Mouse (Mus musculus) lung, adult 2 months (tissue): ENCODE data around the gene Ncor2. TPM values are rescaled to one million over a fixed set of nuclear protein-coding genes. Genes with fewer than 3 reads are reported as not detected.

ENCODE experiments used
- DNase-seq: peaks from one replicate; pipeline ENCODE4 v3.0.0; 2022
- H3K4me1 ChIP-seq: fragments of 200-500 bp; 2 replicates; pipeline ENCODE4 v1.6.1; 2011; ENCODE audit warnings: low read length; ENCODE audit not compliant: control insufficient read depth, insufficient read depth
- H3K4me3 ChIP-seq: fragments of 200-500 bp; replicated peaks from 2 replicates; pipeline ENCODE3; 2011; ENCODE audit warnings: low read depth, mild to moderate bottlenecking, control low read depth, low read length; ENCODE audit errors: extremely low read depth
- CTCF ChIP-seq: fragments of 200-500 bp; IDR thresholded peaks from 2 replicates; pipeline ENCODE4 v1.5.1; 2011; ENCODE audit warnings: mild to moderate bottlenecking, low read length, control low read depth; ENCODE audit not compliant: insufficient read depth
- POLR2A ChIP-seq: fragments of 200-500 bp; IDR thresholded peaks from 2 replicates; pipeline ENCODE4 v1.6.1; 2011; ENCODE audit warnings: low read depth, mild to moderate bottlenecking, control low read depth, low read length, borderline replicate concordance; ENCODE audit errors: extremely low read depth
- WGBS: fragments of 180-500 bp; shearing (Covaris S2); methylation state at CpG from one replicate; pipeline ENCODE4 v1.1.7; 2018; 5-methylcytosine and 5-hydroxymethylcytosine counted together
- polyA plus RNA-seq: library from polyadenylated mRNA; depleted of rRNA; stranded (reverse); fragments of >200 nt; gene quantifications from 2 replicates; pipeline ENCODE4 v1.2.3, GENCODE M21; 2012

The Ncor2 gene
- polyA plus RNA-seq, 1 experiment = 78.9 TPM

DNA sequence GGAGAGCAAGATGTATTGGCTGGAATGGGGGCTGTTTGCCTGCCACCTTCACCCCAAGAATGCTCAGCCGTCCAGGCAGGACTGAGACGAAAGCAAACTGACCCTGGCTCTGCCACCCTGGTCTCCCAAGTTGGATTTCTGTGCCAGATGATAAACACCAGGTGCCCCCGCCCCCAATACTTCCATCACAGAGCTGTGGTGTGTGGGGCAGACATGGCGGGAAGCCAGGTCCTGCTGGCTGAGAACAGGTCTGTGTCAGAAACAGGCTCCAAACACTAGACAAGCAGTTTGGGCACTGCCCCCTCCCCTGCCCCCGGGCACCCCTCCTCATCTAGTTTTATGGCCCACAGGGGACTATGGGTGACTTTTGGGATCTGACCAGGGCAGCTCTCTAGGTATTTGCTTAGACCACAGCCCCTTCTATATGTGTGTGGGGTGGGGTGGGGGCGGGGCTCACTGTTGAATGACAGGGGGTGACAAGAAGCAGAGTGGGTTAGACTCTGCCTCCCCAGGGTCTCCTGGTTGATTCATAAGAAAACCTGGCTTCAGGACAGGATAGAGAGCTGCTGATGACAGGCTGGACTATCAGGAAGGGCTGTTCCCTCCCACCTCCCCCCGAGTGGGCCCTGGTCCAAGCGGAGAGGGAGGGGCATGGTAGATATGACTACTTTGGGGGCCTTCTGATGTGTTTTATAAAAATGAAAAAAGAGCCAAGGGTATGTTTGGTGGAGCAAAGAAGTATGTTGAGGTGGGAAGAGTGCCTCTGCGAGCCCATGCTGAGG, 173.0 kb downstream of the Ncor2 start:
- H3K4me3 ChIP-seq = no peak overlapping the region
- WGBS = 33% methylated on average over 9 of the region's 9 CpGs
- no peak for TF ChIP-seq CTCF
- no peak for TF ChIP-seq POLR2A
- no peak for DNase-seq
- H3K4me1 ChIP-seq = no peaks in the 10 kb centered on the region

DNA sequence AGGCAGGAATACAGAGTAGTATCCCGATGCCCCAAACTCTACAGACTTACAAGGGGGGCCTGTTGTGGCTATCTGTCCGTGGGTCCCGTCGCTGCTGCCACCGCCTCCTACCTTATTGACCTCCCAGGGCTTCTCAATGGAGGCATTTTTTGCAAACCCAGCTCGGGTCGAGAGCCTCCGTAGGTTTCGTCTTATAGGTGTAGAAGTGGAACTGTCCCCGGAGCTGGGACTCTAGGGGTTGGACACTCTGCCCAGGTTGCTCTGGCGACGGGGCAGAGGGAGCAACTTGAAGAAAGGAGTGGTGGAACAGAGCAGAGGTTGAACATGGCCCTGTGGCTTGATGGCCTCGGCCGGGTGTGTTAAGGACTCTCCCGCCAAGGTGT, 175.2 kb downstream of the Ncor2 start:
- TF ChIP-seq CTCF = no peak
- WGBS = 15% methylated on average over 15 of the region's 15 CpGs
- DNase-seq = no peak
- Histone ChIP-seq H3K4me3 (peak overlapping the region; percentile 0), H3K4me1 (no peaks in the 10 kb centered on the region)

DNA sequence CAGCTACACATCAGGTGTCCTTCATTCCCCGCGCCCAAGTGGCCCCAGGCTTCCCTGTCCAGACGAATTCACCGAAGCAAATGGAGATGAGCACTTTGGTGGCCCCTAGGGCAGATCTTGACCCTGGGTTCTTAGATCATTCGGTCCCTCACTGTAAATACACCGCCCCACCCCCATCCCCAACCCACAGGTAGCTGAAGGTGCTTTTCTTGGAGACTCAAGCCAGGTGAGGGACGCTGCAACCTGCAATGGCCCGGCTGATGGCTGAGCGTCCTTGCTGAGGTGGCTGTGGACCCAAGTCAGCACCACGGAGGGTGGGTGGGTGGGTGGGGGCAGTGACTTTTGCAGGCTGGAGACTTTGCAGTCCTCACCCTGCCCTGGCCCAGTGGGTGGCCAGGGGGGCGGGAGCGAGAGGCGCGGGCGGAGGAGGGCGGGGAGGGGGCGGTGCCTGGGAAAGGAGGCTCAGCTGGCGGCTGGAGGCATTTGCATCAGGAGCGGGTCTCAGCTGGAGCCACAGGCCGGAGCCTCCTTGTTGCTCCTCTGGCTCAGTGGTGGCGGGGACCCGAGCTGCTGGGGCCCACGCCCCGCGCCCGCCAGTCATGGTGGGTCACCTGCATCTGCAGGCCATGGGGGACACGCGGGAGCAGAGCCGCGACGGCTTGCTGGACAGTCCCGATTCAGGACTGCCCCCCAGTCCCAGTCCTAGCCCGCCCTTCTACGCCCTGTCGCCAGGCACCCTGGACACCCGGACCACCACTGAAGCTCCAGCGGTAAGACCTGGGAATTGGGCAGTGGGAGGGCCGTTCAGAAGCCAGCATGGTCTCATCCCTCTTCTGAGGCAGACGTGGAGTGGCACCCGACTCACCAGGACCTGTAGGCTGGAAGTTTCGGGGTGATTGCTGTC, 175.8 kb downstream of the Ncor2 start, which contains the start of gene Rflna:
Rflna (plus strand) TSS at position 253 of the 904 bp plus-strand sequence.
- peak within 1 kb of the TSS; percentile 14 for H3K4me3 ChIP-seq
- H3K4me1 ChIP-seq = no peaks in the 10 kb centered on the region
- 8% methylated on average over 41 of the region's 41 CpGs for WGBS
- no peak for TF ChIP-seq CTCF
- TF ChIP-seq POLR2A = peak; percentile 18; the same call in 1 of the 2 replicates
- DNase-seq = no peak

DNA sequence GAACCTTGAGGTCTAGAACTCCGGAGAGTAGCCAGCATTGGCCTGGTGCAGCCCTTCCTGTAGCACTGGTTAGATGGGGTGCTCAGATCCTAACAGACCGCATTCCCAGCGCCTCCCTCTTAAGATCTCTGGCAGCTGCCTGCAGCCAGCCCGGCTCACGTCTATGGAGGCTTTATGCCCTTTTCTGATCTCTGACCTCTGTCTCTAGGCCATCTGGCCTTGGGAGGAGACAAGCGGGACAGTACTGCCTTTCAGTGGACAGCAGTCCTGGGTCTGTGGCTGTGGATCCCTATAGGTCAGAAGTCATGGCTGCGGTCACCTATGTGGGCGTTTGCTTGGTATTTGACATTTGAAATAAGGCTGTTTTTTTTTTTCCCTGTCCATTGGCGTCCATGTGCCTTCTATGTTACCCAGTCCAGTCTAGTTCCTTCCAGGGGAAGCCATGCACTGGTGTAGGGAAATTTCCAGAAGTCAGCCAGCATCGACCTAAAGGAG, 178.2 kb downstream of the Ncor2 start:
- Histone ChIP-seq H3K4me1 (no peaks in the 10 kb centered on the region), H3K4me3 (no peak overlapping the region)
- WGBS = 73% methylated on average over 10 of the region's 10 CpGs
- no peak for DNase-seq
- TF ChIP-seq CTCF = no peak
- TF ChIP-seq POLR2A = no peak

DNA sequence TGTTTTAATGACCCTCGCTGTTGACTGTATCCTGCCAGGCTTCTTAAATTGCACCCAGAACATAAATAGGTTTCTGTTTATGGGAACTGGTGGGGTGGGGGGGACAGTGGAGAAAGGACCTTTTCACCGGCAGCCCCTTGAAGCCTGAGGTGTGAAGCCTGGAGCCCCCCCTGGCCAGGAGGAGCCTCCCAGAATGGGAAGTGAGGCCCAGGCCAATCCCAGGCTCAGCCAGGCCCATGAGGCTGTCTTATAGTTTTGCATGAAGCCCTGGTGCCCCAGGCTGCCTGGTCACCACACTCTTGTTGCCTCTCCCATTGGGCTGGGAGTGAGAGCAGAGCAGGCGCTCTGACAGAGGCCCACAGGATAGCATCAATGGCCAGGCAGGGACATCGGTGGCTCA, 181.1 kb downstream of the Ncor2 start:
- TF ChIP-seq CTCF = no peak
- no peak for TF ChIP-seq POLR2A
- WGBS = 92% methylated on average over 4 of the region's 4 CpGs
- H3K4me3 ChIP-seq = no peak overlapping the region
- DNase-seq = no peak
- H3K4me1 ChIP-seq = no peaks in the 10 kb centered on the region

DNA sequence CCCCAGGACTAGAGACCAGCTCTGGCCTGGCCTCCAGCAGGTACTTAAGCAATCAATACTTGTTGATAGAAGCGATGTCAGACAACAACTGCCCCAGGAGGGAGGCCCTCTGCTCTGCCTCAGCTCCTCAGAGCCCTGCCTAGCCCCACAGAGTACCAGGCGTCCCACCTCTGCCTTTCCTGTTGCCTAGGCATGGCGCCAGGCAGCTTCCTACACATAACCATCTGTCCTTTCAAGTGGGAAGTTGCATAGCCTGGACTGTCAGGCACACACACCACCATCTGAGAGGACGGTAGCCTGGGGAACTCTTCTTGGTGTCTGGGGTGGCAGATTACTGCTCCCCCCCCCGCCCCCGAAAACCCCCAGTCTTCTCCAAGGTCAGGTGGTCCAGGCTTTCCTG, 182.2 kb downstream of the Ncor2 start:
- DNase-seq = no peak
- H3K4me1 ChIP-seq = 0 out of 2 replicates have a peak, but pooled peaks cover 2% of the 10 kb centered on the region
- no peak overlapping the region for H3K4me3 ChIP-seq
- TF ChIP-seq POLR2A (no peak), CTCF (no peak)
- WGBS = 46% methylated on average over 6 of the region's 6 CpGs

DNA sequence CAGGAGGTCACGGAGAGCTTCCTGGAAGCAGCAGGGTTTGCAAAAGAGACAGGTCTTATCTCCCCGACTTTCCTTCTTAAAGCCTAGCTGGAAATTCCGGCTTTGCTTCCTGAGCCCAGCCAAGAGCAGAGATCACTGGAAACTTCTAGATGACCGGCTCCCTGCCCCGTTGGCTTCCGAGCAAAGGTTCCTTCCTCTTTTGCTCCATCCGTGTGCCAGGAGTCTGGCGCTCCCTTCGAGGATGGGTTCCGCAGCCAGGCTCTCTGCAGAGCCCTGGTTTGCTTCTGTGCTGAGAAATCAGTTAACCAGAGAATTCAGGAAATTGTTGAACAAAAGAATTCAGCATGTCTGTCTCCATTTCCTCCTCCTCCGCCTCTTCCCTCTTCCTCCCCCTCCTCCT, 186.1 kb downstream of the Ncor2 start:
- DNase-seq = no peak
- 13% methylated on average over 11 of the region's 11 CpGs for WGBS
- Histone ChIP-seq H3K4me3 (no peak overlapping the region), H3K4me1 (0 out of 2 replicates have a peak, but pooled peaks cover 2% of the 10 kb centered on the region)
- TF ChIP-seq POLR2A (no peak), CTCF (no peak)

DNA sequence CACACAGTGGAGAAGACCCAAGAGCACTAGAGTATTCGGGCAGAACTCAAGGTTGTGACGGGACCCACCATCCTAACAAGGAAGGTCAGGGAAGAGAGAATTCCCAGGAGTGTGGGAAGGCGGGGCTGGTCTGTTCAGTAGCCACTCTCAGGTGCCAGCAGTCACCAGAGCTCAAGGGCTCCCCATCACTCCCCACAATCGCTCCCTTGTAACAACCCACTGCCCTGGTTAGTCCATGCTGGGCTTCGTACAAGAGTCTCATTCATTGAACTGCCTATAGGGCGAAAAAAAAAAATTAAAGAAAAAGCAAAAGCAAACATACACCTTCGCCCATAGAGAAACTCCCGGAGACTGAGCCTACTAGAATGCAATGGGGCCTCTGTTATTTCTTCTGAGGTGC, 186.7 kb downstream of the Ncor2 start:
- 78% methylated on average over 8 of the region's 8 CpGs for WGBS
- H3K4me3 ChIP-seq = no peak overlapping the region
- 0 out of 2 replicates have a peak, but pooled peaks cover 2% of the 10 kb centered on the region for H3K4me1 ChIP-seq
- no peak for DNase-seq
- TF ChIP-seq CTCF = no peak
- no peak for TF ChIP-seq POLR2A

DNA sequence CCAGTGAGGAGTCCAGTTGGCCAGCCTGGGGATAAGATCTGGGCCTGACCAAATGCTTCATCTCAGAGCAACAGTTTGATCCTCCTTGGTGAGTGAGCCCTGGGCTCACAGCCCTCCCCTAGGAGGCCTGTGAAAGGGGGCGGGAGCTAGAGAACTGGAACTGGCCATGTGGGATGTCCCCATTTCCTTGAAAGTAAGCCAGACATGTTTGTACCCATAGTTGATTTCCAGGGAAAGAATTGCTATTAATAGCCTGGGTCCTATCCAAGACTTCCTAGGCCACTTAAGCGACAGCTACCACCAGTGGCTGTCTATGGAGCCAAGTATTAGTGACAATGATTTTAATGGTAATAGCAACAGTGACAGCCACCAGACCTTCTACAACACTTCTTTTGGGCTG, 189.3 kb downstream of the Ncor2 start:
- H3K4me1 ChIP-seq = 0 out of 2 replicates have a peak, but pooled peaks cover 2% of the 10 kb centered on the region
- TF ChIP-seq CTCF = no peak
- no peak for TF ChIP-seq POLR2A
- WGBS = 50% methylated on average over 2 of the region's 2 CpGs
- H3K4me3 ChIP-seq = no peak overlapping the region
- no peak for DNase-seq
